Mouse (Mus musculus) midbrain, postnatal 0 days (tissue): ENCODE measurements around the gene Cdk17. TPM values are rescaled to one million over a fixed set of nuclear protein-coding genes. Genes with fewer than 3 reads are reported as not detected.

Experiments used
- ATAC-seq: fragments of 200-750 bp; cut with Nextera tagmentation; 2 replicates; pipeline ENCODE4 v1.8.0; 2017; ENCODE audit warnings: moderate number of reproducible peaks, mild to moderate bottlenecking, moderate TSS enrichment, moderate library complexity; ENCODE audit not compliant: low FRiP score
- DNase-seq: peaks from one replicate; pipeline ENCODE4 v3.0.0-alpha.2; 2015; ENCODE audit warnings: low spot score
- H3K27ac ChIP-seq: fragments of 300-500 bp; sonication (generic); 2 replicates; pipeline ENCODE4 v1.5.1; 2014; ENCODE audit warnings: low read depth, mild to moderate bottlenecking, low read length, mixed read lengths
- H3K27me3 ChIP-seq: fragments of 300-500 bp; sonication (generic); 2 replicates; pipeline ENCODE4 v1.6.1; 2014; ENCODE audit warnings: low read length, control low read depth, mixed read lengths; ENCODE audit not compliant: insufficient read depth
- H3K36me3 ChIP-seq: fragments of 300-500 bp; sonication (generic); 2 replicates; pipeline ENCODE4 v1.6.1; 2014; ENCODE audit warnings: low read length, control low read depth, mixed read lengths; ENCODE audit not compliant: insufficient read depth
- H3K4me1 ChIP-seq: fragments of 300-500 bp; sonication (generic); 2 replicates; pipeline ENCODE4 v1.6.1; 2014; ENCODE audit warnings: mild to moderate bottlenecking, control low read depth, antibody characterized with exemption, low read length, mixed read lengths; ENCODE audit not compliant: insufficient read depth
- H3K4me2 ChIP-seq: fragments of 300-500 bp; sonication (generic); 2 replicates; pipeline ENCODE4 v1.6.1; 2014; ENCODE audit warnings: low read depth, mild to moderate bottlenecking, low read length, mixed read lengths; ENCODE audit not compliant: poor library complexity, severe bottlenecking
- H3K4me3 ChIP-seq: fragments of 300-500 bp; sonication (generic); 2 replicates; pipeline ENCODE4 v1.5.1; 2014; ENCODE audit warnings: low read depth, mild to moderate bottlenecking, low read length, moderate library complexity
- H3K9ac ChIP-seq: fragments of 300-500 bp; sonication (generic); replicated peaks from 2 replicates; pipeline ENCODE4 v1.6.1; 2014; ENCODE audit warnings: mild to moderate bottlenecking, low read length, moderate library complexity, mixed read lengths; ENCODE audit not compliant: poor library complexity, severe bottlenecking
- H3K9me3 ChIP-seq: fragments of 300-500 bp; sonication (generic); 2 replicates; pipeline ENCODE4 v1.6.1; 2016; ENCODE audit warnings: low read length, control low read depth
- CTCF ChIP-seq: IDR thresholded peaks from 2 replicates; pipeline ENCODE4 v1.5.1; 2016; ENCODE audit warnings: antibody characterized with exemption, mild to moderate bottlenecking
- WGBS: fragments of 180-500 bp; shearing (Covaris S2); extraction: QIAGEN DNeasy Blood & Tissue Kit; methylation state at CpG from one replicate; pipeline ENCODE4 v1.1.7; 2014; 5-methylcytosine and 5-hydroxymethylcytosine counted together
- polyA plus RNA-seq: library from polyadenylated mRNA; unstranded; fragments of >200 nt; fragmentation: Nextera tagmentation; extraction: Ambion mirVana; gene quantifications from 2 replicates; pipeline ENCODE4 v1.2.1, GENCODE M21; 2015
- total RNA-seq: library from RNA; depleted of rRNA; stranded (reverse); fragments of >200 nt; gene quantifications from 2 replicates; pipeline ENCODE4 v1.2.3, GENCODE M21; 2014

Cdk17 gene
- total and polyA plus RNA-seq, 2 experiments from 2014 or later = 34.3 to 91.1 TPM

DNA sequence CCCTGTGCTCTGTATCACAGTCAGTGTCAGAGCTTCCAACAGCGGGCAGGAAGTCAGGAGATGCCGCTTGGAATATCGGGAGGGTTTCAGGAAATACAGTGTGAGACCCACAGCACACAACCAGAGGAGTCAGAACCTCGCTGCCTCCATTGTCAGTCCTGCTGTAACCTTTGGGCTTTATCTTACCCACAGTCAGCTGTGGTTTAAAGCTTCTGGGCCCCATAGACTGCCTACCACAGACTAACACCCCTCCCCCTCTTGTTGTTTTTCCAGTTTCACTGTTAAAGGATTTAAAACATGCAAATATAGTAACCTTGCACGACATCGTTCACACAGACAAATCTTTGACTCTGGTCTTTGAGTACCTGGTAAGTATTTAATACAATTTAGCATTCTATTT is 65.1 kb downstream of the Cdk17 start:
- ATAC-seq = no peak
- TF ChIP-seq CTCF = no peak
- no peak overlapping the region for H3K27ac ChIP-seq
- H3K27me3 ChIP-seq = no peaks in the 10 kb centered on the region
- H3K9ac ChIP-seq = no peak overlapping the region
- no peak for DNase-seq
- no peaks in the 10 kb centered on the region for H3K9me3 ChIP-seq
- WGBS = 84% methylated on average over 6 of the region's 6 CpGs
- H3K4me3 ChIP-seq = no peak overlapping the region
- peaks cover 12% of the 10 kb centered on the region; the same call in 1 of the 2 replicates for H3K36me3 ChIP-seq
- H3K4me1 ChIP-seq = no peaks in the 10 kb centered on the region
- H3K4me2 ChIP-seq = no peak overlapping the region

DNA sequence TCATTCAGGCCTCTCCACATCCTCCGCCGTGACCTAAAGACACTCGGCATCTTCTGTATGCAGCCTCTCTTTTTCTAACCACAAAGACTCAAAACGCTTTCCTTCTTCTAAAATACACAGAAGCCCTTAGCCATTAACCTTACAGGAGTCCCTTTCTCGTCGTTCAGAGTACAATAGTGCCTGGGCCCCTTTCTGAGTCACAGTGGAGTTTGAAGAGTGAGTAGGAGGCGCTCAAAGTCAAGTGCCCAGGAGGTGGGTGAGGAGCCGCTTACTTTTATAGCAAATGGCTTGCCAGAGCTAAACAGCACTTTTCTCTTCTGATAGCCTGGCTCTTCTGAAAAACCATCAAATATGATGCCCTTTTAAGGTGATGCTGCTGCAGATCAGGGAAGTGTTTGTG is 67.2 kb downstream of the Cdk17 start:
- H3K4me1 ChIP-seq = no peaks in the 10 kb centered on the region
- H3K27me3 ChIP-seq = no peaks in the 10 kb centered on the region
- DNase-seq (no peak), ATAC-seq (no peak)
- no peaks in the 10 kb centered on the region for H3K9me3 ChIP-seq
- no peak overlapping the region for H3K4me2 ChIP-seq
- H3K27ac ChIP-seq = no peak overlapping the region
- no peak overlapping the region for H3K9ac ChIP-seq
- 71% methylated on average over 8 of the region's 8 CpGs for WGBS
- TF ChIP-seq CTCF = no peak
- H3K36me3 ChIP-seq = peaks cover 12% of the 10 kb centered on the region
- H3K4me3 ChIP-seq = no peak overlapping the region

DNA sequence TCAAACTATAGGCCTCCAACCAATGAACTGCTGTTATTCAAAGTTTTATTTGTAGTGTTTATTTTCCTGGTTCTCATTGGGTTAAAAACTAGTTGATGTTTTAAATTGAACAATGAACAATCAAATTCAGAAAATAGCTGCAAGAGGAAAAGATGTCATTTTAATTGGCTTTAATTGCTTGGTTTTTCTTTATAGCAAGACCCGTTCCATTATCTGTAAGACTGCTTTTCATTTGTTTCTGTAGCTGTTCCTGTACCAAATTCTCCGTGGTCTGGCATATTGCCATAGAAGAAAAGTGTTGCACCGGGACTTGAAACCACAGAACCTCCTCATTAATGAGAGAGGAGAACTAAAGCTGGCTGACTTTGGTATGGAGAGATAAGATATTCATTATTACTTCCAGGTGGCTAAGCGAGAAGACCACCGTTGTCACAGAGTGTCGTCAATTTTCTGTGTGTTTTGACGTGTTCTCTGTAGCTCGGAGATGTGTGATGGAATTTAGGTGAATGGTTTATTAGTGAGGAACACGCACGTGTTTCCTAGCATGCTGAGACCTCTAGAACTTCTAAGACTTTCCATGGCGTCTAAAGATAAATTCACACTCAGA is 67.8 kb downstream of the Cdk17 start:
- 81% methylated on average over 11 of the region's 11 CpGs for WGBS
- ATAC-seq (no peak), DNase-seq (no peak)
- no peak overlapping the region for H3K4me2 ChIP-seq
- peaks cover 15% of the 10 kb centered on the region for H3K36me3 ChIP-seq
- no peak for TF ChIP-seq CTCF
- no peaks in the 10 kb centered on the region for H3K27me3 ChIP-seq
- H3K4me1 ChIP-seq = no peaks in the 10 kb centered on the region
- H3K9me3 ChIP-seq = no peaks in the 10 kb centered on the region
- H3K9ac ChIP-seq = no peak overlapping the region
- no peak overlapping the region for H3K4me3 ChIP-seq
- no peak overlapping the region for H3K27ac ChIP-seq

DNA sequence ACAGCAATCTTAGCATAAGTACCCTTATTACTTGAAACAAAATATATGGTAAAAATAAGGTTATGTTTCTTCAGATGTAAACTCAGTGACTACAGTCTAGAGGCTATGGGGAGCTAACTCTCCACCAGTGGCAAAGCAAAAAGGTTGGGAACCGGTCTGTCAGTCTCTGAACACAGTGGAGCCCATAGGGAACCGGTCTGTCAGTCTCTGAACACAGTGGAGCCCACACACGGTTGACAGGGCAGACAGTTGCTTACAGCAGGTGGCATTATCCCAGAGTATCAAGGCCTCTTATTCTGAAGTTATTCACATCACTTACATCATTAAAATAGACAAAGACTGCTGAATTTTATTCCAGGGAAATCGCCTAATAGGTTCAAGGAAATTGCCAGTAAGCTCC is 70.8 kb downstream of the Cdk17 start:
- H3K9ac ChIP-seq = no peak overlapping the region
- no peak overlapping the region for H3K27ac ChIP-seq
- TF ChIP-seq CTCF = no peak
- DNase-seq (no peak), ATAC-seq (no peak)
- H3K4me1 ChIP-seq = no peaks in the 10 kb centered on the region
- H3K9me3 ChIP-seq = no peaks in the 10 kb centered on the region
- H3K27me3 ChIP-seq = no peaks in the 10 kb centered on the region
- H3K4me2 ChIP-seq = no peak overlapping the region
- 55% methylated on average over 4 of the region's 4 CpGs for WGBS
- H3K4me3 ChIP-seq = no peak overlapping the region
- peaks cover 24% of the 10 kb centered on the region for H3K36me3 ChIP-seq

DNA sequence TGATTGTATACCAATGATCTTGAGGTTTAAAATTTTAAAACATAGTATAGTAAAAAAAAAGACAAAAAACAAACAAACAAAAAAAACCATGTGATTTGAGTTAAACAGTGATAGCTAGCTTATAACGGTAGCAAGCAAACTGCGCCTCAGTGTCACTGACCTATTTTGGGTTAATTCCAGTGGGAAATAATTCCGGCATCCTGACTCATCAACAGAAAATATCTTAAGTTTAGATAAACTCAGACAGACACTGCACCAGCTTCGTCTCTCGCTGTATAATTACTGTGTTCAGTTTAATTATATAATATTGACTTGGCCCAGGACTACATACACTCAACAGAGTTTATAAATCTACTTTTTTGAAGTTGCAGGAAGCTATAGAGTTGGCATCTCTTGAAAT is 71.2 kb downstream of the Cdk17 start:
- DNase-seq = no peak
- no peak overlapping the region for H3K4me3 ChIP-seq
- no peak for ATAC-seq
- H3K4me1 ChIP-seq = no peaks in the 10 kb centered on the region
- H3K9ac ChIP-seq = no peak overlapping the region
- H3K4me2 ChIP-seq = no peak overlapping the region
- H3K9me3 ChIP-seq = no peaks in the 10 kb centered on the region
- no peaks in the 10 kb centered on the region for H3K27me3 ChIP-seq
- 91% methylated on average over 5 of the region's 5 CpGs for WGBS
- TF ChIP-seq CTCF = no peak
- peaks cover 25% of the 10 kb centered on the region for H3K36me3 ChIP-seq
- no peak overlapping the region for H3K27ac ChIP-seq

DNA sequence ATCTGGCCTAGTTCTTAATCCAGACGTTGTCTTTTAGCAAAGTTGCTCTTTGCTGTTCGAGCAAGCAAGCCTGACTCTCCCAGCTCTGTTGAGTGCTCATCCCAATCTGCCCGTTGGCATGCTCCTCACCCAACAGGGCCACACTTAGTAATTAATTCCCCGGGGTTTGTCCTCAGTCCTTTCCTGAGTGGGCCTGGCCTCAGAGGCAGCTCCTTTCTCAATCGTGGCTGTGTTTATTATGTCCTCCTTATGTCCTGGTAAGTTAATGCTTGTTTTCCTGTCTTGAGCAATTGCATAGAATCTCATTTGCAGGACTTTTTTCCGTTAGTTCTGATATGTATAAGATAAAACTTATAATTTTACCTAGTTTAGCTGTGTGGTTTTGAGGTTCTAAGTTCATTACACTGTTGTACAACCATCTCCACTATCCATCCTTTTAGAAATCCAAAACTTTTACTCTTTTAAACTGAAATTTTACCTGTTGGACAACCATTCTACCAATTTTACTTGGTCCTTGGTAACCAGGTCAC is 73.1 kb downstream of the Cdk17 start:
- no peak for ATAC-seq
- Histone ChIP-seq H3K36me3 (peaks cover 27% of the 10 kb centered on the region), H3K4me3 (no peak overlapping the region), H3K9ac (no peak overlapping the region), H3K9me3 (no peaks in the 10 kb centered on the region), H3K4me1 (no peaks in the 10 kb centered on the region), H3K4me2 (no peak overlapping the region), H3K27me3 (no peaks in the 10 kb centered on the region), H3K27ac (no peak overlapping the region)
- 90% methylated on average over 6 of the region's 6 CpGs for WGBS
- TF ChIP-seq CTCF = no peak
- no peak for DNase-seq
